Mouse (Mus musculus): ENCODE results near the gene Mt2.

DNA sequence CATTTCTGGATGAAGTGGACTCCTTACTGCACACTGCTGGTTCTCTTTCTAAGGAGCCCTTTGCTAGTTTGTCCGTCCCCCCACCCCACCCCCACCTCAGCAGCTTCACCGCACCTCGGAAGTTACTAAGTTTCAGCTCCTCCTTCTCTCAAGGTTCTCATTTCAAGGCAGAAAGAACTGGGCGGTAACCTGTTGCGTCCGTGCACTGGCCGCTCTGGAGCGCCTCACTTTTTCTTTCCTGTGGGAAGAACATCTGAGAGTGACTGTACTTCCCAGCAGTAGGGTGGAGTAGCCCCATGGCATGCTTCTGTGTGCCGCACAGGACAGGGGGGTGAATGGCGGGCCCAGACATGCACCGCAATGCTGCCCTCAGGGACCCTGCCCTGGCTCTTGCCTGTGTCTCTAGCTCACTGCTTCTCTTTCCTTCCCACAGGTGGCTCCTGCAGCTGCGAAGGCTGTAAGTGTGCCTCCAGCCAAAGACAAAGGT, 11.9 kb downstream of the Mt2 start:
- TF ChIP-seq CTCF (IDR thresholded peaks at IDR 0.05; ENCODE audit: borderline replicate concordance, insufficient read depth, low read length) = no peak
- no peak for TF ChIP-seq POLR2A (IDR thresholded peaks at IDR 0.05; ENCODE audit: low read depth, low read length)

All from embryonic fibroblast, embryonic 13.5 days (primary cell).